Mouse (Mus musculus): ENCODE data around the gene Dennd4a.

DNA sequence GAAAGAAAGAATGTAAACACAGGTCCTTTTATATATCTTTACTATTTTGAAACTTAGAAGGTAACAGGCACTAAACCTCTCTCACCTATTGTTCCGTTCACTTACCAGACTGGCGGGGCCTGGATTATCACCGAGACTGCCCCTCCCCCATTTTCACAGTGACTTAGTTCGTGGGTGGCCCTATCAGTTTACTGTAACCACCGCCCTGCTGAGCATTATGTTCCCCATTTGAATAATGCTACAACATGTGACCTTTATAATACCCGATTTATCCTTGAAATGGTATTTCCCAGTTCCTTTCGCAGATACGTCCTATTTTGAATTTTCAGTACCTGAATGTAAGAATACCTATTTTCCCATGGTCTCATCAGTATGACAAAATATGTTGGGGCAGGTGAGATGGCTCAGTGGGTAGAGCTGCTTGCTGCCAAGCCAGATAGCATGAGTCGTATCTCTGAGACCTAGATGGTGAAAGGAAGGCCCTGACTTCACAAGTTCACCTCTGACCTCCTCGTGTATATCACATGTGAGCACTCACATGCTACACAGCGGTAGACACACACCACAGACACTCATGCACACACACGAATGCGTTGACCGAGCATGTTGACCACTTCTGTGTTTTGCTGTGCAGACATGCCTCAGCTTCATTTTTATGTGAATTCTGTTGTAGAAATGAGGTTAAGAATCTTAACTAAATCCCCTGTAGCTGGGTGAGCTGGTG, 93.9 kb downstream of the Dennd4a start:
- TF ChIP-seq TAL1 (conservative IDR thresholded peaks at IDR 0.05; ENCODE audit: low read depth, low read length) (no peak), CTCF (IDR thresholded peaks at IDR 0.05; ENCODE audit: low read depth, low read length) (no peak)
